Mouse (Mus musculus) bone marrow macrophage, adult 2 months (primary cell): Measurements from ENCODE around the gene Scaf8. TPM values are rescaled to one million over a fixed set of nuclear protein-coding genes. Genes with fewer than 3 reads are reported as not detected.
"Not testable (repeated sequence)": the region's sequence is repeated elsewhere in the genome, so short reads cannot be mapped to it uniquely, and the experiment has no call there.

ENCODE experiments used
- H3K27ac ChIP-seq: 2 replicates; pipeline ENCODE4 v1.5.1; 2012; ENCODE audit warnings: low read depth, low read length; ENCODE audit not compliant: insufficient read depth
- H3K4me1 ChIP-seq: 2 replicates; pipeline ENCODE4 v1.6.1; 2012; ENCODE audit warnings: low read length; ENCODE audit not compliant: control insufficient read depth, insufficient read depth
- H3K4me3 ChIP-seq: 2 replicates; pipeline ENCODE4 v1.5.1; 2012; ENCODE audit warnings: mild to moderate bottlenecking, low read length, moderate library complexity; ENCODE audit not compliant: insufficient read depth
- CTCF ChIP-seq: IDR thresholded peaks from 2 replicates; pipeline ENCODE4 v1.5.1; 2012; ENCODE audit warnings: low read depth, mild to moderate bottlenecking, low read length, moderate library complexity
- POLR2A ChIP-seq: IDR thresholded peaks from 2 replicates; pipeline ENCODE4 v1.6.1; 2012; ENCODE audit warnings: mild to moderate bottlenecking, low read depth, low read length, borderline replicate concordance
- polyA plus RNA-seq: library from polyadenylated mRNA; stranded (reverse); fragments of >200 nt; gene quantifications from 2 replicates; pipeline ENCODE4 v1.2.4, GENCODE M21; 2012; ENCODE audit not compliant: missing spikeins, insufficient read depth, insufficient read length

Scaf8 gene
- polyA plus RNA-seq, 1 experiment: 22.3 TPM

DNA sequence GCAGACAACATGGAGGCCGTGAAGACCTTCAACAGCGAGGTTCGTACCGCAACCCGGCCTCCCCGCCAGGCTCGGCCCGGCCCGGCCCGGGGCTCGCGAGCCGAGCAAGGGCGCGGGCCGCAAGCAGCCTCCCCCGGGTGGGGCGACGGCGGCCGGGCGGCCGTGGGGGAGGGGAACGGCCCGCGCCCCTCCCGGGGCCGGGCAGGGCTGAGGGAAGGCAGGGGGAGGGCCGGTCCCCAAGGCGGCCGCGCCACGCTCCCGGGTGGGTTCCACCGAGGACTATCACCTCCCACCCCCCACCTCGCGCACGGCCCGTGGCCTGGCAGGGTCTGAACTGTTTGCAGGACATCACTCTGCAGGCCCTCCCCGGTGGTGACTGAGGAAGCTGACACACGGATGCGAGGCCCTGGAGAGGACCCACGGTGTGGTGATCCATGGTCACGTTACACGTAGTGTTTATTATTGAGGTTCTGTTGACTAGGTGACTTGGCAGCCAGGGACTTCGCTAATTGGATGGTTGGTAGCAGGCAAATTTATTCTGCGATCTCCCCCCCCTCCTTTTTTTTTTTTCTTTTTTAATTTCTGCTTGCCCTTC, 705 bp downstream of the Scaf8 start:
- peak overlapping the region; percentile 88 for H3K4me3 ChIP-seq
- H3K27ac ChIP-seq: peak overlapping the region; percentile 91
- peaks cover 17% of the 10 kb centered on the region for H3K4me1 ChIP-seq
- TF ChIP-seq CTCF (no peak), POLR2A (no peak)

- not testable (repeated sequence) for H3K4me3 ChIP-seq, H3K27ac ChIP-seq
- peaks cover 15% of the 10 kb centered on the region for H3K4me1 ChIP-seq
These were observed 6.2 kb downstream of the Scaf8 start for GRCm38 (mm10) chr17:3120949-3121348.

- not testable (repeated sequence) for H3K4me1 ChIP-seq, H3K4me3 ChIP-seq, H3K27ac ChIP-seq
These were observed 8.8 kb downstream of the Scaf8 start for GRCm38 (mm10) chr17:3123581-3123980.

- no peak overlapping the region for H3K4me3 ChIP-seq
- H3K27ac ChIP-seq: no peak overlapping the region
- TF ChIP-seq CTCF: no peak
- no peak for TF ChIP-seq POLR2A
- H3K4me1 ChIP-seq: peaks cover 9% of the 10 kb centered on the region
These were observed 13.9 kb downstream of the Scaf8 start for GRCm38 (mm10) chr17:3128716-3129115.

DNA sequence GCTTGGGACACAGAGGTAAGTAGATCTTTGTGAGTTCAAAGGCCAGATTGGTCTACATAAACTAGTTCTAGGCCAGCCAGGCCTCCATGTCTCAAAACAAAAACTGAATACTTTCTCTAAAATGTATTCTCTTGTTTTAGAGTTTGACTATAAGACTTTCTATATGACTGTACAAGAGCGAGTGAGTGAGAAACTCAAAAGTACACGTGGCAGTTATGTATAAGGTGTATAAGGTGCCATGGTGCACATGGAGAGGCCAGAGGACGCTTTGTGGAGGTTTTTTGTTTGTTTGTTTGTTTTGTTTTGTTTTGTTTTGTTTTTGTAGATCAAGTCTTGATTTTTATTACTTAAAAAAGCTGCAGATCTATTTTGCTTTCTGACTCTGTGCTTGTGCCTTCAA, 15.0 kb downstream of the Scaf8 start:
- Histone ChIP-seq H3K4me3 (no peak overlapping the region), H3K27ac (no peak overlapping the region), H3K4me1 (peaks cover 9% of the 10 kb centered on the region)
- no peak for TF ChIP-seq POLR2A
- TF ChIP-seq CTCF: no peak

- Histone ChIP-seq H3K4me3 (no peak overlapping the region), H3K27ac (no peak overlapping the region), H3K4me1 (peaks cover 25% of the 10 kb centered on the region)
- no peak for TF ChIP-seq POLR2A
- no peak for TF ChIP-seq CTCF
These were observed 20.6 kb downstream of the Scaf8 start for GRCm38 (mm10) chr17:3135346-3135745.

GRCm38 (mm10) chr17:3136127-3136526, 21.4 kb downstream of the Scaf8 start:
- Histone ChIP-seq H3K4me3 (no peak overlapping the region), H3K4me1 (peaks cover 28% of the 10 kb centered on the region), H3K27ac (no peak overlapping the region)
- TF ChIP-seq POLR2A: no peak
- no peak for TF ChIP-seq CTCF

GRCm38 (mm10) chr17:3138387-3138786, 23.6 kb downstream of the Scaf8 start:
- Histone ChIP-seq H3K4me1 (peaks cover 27% of the 10 kb centered on the region), H3K4me3 (no peak overlapping the region), H3K27ac (no peak overlapping the region)
- TF ChIP-seq POLR2A (no peak), CTCF (no peak)

- Histone ChIP-seq H3K4me1 (peaks cover 27% of the 10 kb centered on the region), H3K4me3 (no peak overlapping the region), H3K27ac (no peak overlapping the region)
- TF ChIP-seq CTCF (no peak), POLR2A (no peak)
These were observed 25.3 kb downstream of the Scaf8 start for GRCm38 (mm10) chr17:3140100-3140499.

DNA sequence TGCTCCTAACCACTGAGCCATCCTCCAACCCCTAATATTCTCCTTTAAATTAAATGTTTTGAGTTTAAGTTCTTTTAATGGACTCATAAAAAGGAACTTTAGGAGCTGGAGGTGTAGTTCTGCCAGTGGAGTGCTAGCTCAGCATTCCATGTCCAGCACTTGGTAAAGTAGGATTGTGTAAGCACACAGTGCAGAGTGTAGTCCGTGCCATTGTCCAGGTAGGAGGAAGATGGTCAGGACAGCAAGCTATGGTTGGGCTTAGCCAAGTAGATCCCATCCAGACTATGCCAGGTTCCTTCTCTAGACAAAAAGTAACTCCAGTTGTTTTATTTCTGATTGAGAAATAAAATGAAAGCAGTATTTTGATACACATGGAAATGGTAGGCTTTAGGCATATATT, 34.1 kb downstream of the Scaf8 start:
- Histone ChIP-seq H3K4me3 (no peak overlapping the region), H3K27ac (no peak overlapping the region), H3K4me1 (peaks cover 8% of the 10 kb centered on the region)
- TF ChIP-seq POLR2A: no peak
- no peak for TF ChIP-seq CTCF

- H3K4me1 ChIP-seq: peaks cover 8% of the 10 kb centered on the region
- no peak overlapping the region for H3K4me3 ChIP-seq
- TF ChIP-seq CTCF: no peak
- no peak for TF ChIP-seq POLR2A
- H3K27ac ChIP-seq: peak overlapping the region; percentile 10; the same call in 1 of the 2 replicates
These were observed 34.8 kb downstream of the Scaf8 start for GRCm38 (mm10) chr17:3149541-3149940.

GRCm38 (mm10) chr17:3150701-3151100, 35.9 kb downstream of the Scaf8 start:
- not testable (repeated sequence) for H3K4me3 ChIP-seq, H3K27ac ChIP-seq
- H3K4me1 ChIP-seq: peaks cover 12% of the 10 kb centered on the region
